Mouse (Mus musculus) gastrocnemius, adult 8-10 months (tissue): Measurements from ENCODE around the gene Synpo2. TPM values are rescaled to one million over a fixed set of nuclear protein-coding genes. Genes with fewer than 3 reads are reported as not detected.
"Not testable (repeated sequence)": the region's sequence is repeated elsewhere in the genome, so short reads cannot be mapped to it uniquely, and the experiment has no call there.

Experiments used
- DNase-seq, 2 experiments: peaks; one replicate each; pipeline ENCODE4 v3.0.0; 2022; ENCODE audit warnings: low spot score in 2 of 2
- total RNA-seq, 4 experiments: library from RNA; stranded (reverse); gene quantifications; 2 replicates each; pipeline ENCODE4 v1.2.4; 2022

The Synpo2 gene
- total RNA-seq, 4 experiments from 2014 or later, result 229 to 273 (median 251) TPM

DNA sequence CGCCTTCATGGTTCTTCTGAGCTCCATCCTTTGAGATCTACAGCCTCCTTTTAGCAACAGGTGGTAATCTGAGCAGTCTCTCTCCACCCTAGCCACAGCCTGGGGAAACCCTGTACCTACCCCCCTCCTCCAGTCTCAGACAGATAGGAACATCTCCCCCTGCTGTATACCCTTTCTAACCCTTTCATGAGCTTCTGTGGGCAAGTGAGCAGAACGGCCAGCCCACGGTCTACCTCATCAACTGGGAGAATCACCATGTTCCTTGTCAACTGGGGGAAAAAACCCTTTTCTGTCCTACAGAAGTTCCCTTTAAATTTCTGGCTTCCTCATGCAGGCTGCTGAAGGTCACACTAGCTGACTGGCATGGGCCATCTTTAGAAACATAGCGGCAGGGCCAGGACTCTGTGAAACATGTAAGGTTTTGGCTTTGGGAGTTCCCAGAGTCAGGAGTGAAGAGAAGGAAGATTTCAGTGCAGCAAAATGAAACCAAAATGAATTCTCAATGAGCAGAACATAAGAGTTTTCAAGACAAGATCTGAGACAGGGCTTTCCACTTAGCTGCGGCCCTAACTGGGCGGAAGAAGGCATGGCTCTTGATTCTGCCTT is 104.7 kb downstream of the Synpo2 start:
- DNase-seq, result no peak

DNA sequence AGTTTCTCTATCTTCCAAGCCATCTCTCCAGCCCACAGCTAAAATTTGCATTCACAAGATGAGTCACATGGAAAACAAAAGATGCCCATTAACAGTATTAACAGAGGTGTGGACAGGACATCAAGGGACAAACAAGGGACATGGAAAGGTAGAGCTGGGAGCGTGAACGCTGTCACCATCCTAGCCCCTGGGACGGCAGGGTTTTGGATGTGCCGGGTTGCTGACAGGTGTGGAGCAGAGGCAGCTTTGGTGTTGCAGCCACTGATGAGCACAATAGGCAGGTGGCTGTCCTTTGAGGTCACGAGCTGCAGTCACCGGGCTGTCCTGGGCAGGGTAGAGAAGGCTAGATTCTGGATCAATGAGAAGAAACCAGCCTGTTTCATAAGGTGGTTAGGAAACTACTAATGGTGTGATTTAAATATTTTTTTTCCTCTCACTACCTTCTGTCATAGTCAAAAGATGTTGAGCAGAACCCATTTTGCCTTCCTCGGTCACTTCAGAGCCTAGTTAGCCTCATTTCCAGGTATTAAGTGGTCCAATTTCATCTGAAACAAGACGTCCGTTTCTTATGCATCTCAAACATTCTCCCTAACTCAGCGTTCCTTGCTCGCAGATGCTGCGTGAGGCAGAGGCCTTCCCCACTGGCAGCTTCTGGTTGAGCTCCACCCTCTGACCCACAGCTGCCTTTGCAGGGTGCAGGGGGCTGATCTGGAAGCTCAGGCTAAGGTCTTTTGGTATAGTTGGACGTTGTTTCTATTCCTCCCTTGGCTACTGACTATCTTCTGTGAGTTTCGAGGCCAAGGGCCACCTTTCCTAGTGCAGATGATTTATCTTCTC is 105.4 kb downstream of the Synpo2 start:
- DNase-seq, result no peak

DNA sequence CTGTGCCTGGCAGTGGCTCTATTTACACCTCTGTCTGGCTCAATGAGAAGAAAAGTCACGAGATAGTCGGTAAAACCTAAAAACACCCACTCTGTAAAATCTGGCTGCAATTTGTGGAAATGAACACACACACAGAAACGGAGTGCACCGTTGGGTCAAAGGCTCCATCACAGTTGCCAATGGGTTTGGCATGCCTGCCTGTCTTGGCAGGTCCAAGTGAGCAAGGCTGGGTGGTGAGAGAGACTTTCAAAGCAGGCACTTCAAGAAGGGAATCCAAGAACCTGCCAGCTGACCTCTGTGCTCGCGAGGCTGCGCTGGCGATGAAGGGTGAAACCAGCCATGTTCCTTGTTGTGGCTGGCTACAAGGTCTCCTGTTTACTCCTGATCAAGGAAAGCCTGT is 107.2 kb downstream of the Synpo2 start:
- peak; percentile 83 to 85 for DNase-seq

DNA sequence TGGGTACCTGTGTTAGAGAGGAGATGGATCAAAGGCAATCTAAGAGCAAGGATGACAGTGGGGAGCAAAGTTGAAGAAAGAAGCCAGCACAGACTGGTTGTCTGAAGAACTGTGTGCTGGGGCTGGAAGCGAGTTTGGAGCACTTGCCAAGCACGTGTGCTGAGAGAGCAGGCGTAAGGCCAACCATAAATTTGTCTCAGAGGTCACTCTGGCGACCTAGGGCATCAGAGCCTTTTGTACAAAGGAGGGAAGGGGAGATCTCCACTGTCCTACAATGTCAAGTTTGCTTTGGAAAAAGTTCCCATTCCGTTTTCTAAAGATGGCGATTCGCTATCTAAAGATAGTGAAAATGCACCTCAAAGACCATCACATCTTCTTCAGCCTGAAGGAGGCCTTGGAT is 107.9 kb downstream of the Synpo2 start:
- DNase-seq, result no peak

DNA sequence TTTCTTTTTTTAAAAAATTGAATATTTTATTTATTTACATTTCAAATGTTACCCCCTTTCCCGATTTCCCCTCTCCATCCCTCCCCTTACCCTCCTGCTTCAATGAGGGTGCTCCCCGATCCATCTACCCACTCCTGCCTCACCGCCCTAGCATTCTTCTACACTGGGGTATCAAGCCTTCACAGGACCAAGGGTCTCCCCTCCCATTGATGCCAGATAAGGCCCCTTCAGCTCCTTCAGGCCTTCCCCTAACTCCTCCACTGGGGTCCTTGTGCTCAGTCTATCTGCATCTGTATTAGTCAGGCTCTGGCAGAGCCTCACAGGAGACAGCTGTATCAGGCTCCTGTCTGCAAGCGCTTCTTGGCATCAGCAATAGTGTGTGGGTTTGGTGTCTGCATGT is 109.2 kb downstream of the Synpo2 start:
- DNase-seq, result not testable (repeated sequence)

DNA sequence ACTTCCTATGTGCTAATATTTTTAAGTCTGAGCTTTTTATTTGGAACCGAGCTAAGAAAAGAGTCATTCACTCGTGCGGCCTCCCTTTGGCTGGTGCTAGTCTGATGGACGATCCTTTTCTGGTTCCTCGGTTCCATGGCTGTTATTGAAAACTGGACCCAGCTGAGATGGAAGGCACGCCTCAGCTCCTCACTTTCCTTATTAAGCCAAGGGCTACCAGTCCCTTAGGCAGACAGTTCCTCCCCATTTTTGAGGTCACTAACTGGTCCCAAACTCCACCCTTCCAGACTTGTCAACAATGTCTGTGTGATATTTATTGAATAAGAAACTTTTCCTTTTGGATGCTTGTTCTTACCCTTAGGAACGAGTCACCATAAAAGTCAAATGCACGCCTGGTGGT is 112.1 kb downstream of the Synpo2 start:
- DNase-seq, result no peak

DNA sequence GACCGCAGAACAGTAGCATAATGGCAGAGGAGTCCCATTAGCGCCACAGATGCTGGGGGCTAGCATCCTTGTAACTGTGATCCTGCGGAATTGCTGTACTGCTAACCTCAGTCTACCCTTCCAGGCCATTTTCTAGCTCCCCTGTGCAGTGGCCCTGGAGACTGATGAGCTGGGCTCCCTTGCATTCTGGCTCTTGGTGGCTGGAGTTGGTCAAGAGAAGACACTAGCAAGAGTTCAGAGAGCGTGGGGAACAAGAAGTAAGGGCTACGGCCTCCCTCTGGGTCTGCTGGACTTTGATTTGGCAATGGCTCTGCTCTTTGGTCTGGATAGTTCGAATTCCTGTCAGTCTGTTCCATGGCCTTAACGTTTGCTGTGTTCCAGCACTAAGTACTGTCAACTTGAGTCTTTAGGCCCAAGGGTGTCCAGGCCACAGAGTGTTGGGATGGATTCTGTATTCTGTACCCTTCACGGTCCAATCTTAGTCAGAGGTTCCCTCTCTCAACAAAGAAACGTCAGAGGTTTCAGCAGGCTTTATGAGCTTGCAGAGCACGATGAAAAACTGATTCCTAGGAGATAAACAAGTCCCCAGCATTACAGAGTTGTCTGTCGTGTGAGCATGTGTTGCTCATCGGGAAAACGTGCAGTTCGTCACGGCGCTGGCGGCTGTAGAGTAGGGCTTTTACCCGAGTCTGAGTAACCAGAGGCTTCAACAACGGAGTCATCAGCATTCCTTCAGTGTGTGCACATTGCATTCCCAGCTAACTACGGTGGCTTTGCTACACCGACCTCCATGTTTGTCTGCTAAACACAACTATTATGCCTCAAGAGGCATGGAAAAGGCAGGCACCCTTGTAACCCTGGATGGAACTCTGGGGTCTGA is 113.6 kb downstream of the Synpo2 start:
- no peak for DNase-seq

DNA sequence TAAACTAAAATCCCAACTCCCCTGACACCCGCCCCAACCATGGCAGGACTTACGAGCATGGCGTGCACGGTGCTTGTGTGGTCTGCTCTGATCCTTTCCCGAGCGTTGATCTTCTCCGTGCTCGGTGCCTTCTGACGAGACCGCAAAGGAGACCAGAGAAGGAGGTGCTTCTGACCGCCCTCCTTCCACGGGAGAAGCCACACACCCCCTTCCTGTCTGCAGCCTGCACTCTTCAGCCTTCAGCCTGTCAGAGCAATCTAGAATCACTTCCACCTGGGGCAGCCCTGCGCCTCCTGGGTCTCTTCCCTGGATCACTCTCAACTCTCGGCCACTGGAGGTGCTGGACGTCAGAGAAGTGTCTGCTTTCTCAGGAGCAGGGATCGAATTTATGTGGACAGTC is 119.0 kb downstream of the Synpo2 start:
- peak; percentile 74 to 82 for DNase-seq

DNA sequence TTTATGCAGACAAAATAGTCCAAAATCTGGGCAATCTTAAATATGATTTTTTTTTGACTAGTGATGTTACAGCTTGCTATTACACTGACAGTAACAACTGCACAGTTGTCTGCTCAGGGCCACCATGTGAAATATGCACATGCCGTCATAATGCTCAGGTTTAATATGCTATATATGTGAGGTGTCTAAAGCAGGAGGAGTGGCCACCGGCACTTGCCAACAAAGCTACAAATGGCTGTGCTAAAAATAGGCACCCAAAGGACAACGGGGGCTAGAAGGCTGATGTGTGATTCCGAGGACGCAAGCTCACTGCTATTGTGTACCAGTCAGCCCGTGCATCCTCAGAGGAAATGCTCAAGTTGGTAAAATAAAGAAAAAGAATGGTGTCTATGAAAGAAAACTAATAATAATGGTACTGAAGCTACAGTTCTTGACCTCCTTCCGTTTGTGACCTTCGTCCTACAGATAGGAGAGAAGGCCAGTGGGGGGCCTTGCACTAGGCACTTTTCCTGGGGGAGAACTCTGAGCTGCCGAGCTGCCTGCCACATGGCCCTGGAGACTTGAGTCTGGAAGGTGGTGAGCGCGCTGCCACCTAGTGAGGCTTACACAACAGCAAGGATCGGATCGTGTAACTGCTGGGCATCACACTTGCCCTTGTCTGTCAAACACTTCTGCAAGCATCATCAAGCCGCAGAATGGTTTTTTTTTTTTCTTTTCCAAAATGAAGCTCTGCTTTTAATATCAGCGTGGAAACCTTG is 120.0 kb downstream of the Synpo2 start:
- DNase-seq, result peak; percentile 71 to 85

DNA sequence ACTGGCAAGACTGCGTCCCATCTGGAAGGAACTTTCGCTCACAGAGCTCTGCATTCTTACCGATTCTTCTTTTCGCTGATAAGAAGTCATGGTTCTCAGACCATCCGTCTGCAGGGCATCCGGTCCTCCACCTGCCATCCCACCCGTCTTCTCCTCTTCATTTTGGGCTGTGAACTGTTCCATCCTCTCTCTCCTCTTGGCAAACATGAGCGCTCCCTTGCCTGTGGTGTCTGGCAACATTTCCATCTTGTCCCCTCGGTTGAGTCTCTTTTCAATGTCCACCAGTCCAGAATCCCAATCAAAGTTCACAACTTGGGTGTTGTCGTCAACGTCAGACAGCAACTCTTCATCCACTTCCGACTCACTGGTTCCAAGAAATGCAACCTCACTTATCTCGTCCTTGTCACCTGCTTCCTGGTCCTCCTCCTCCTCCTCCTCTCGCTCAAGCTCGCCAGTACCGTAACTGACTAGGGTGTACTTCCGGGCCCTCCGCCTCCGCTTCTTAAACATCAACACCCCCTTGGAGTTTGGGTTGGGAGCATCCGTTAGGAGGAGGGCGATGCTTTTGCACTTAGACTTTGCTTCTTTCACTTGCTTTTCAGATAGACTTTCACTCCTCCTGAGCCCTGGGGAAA is 121.8 kb downstream of the Synpo2 start:
- DNase-seq, result no peak

DNA sequence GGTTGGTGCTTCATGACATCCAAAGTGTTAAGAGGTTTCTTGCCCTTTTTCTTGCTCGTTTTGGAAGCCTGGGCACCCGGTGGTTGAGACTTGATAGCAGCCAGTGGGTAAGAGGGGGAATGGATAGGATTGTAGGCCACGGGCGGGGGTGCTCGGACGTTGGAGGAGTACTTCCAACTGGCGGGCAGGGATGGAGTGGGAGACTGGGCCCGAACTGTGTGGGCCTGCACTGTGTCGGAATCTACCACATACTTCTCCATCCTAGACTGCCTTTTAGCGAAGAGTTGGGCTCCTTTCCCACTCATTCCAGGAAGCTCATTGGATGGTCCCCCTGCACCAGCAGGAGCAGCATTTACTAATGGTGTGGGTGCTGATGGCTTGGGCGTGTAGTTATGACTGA is 123.2 kb downstream of the Synpo2 start:
- DNase-seq, result no peak

DNA sequence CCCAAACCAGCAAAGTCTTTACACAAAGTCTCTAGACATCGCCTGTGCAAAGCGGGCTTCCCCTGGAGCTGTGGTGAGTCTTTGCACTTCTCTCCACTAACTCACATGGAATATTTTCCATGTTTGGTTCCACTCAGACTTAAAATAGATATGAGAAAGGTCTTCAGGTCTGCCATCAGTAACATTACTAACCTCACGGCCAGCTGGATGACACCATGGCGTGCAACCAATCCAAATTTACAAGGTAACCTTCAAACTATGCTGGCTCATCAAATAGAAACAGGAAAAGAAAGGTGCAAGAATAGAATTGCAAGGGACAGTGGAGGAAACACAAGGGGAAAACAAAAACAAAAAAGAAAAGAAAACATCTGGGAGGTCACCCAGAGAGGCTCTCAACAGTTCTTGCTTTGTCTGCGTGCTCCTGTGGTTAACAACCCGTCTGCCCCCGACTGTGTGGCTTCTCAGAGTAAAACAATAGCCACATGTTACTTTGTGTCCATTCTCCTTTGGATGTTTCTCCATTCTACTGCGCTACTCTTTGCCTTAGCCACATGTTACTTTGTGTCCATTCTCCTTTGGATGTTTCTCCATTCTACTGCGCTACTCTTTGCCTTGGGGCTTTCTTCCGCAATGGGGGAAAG is 124.8 kb downstream of the Synpo2 start:
- no peak for DNase-seq

DNA sequence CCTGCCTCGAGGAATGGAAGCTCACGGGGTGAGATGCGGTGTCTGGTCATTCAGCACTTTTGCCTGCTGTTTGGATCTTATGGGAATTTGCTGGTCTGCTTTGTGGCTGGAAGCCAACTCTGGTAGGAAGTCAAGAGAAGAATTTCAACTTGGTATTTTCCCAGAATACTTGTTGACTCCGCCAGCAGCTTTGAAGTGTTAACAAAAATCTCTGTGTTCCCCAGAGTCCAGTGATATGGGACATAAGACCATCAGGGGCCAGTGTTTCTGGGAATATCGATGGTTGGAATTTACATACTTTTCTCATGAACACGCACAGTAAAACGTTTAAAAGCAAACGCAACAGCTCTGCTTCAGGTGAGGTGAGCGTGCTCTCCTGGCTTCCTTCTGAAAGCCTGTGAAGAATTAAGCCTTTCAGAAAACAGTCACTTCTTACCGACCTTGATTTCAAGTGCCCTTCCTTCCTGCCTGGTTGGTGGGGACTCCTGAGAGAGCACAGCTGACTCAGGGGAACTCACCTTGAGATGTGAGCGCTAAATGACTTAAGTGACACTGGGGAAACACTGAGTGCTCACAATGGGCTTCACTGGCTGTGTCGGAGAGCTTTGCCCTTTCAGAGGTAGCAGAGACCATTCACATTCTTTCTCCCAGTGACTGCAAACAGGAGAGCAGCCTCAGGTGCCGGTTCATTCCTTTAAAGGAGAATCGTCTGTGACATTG is 128.0 kb downstream of the Synpo2 start:
- no peak for DNase-seq

DNA sequence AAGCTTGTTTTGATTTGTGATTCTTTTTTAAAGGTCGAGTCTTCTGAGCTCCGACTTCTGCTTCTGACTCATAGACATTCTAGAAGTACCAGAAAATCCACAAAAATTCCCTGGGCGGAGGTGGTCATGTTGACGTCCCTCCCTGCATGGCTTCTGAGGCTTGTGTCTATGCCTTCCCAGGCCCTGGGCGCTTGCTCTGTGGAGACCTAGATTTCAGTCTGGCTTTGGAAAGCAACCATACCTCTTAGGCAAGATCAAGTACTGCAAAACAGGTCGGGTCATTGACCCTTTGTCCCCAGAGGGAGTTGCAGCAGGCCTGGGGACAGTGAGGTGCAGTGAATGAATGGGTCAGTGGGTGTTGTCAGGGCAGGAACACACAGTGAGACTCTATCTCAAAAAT is 131.6 kb downstream of the Synpo2 start:
- no peak for DNase-seq

DNA sequence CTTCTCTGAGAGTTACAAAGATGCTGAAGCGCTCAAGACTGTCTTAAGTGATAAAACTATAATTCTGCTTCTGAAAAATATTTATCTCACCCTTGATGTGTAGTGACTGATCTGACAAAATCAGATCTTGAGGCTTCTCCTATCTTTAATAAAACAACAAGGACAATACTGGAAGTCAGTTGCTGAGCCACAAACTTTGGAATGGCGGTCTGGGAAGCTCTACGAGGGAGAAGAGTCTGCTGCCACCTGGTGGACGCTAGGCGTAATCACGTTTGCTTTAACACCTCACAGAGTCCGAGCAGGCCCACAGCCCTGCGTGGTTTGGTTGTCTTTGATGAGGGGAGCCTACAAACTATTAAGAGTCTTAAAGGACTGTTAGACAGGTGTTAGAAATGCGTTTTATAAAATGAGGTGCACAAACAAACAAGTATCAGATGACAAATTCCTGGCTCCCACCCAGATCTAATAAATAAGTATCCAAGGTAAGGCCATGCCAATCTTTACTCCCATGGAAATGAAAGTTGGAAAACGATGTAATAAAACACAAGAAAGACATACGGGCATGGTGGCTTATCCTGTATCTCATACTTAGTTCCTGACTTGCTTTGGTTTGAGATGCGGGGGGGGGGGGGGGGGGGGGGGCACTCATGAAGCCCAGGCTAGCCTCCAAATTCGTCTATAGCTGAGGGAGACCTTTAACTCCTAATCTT is 132.6 kb downstream of the Synpo2 start:
- peak in 1 of 2 experiments; percentile 65 for DNase-seq

DNA sequence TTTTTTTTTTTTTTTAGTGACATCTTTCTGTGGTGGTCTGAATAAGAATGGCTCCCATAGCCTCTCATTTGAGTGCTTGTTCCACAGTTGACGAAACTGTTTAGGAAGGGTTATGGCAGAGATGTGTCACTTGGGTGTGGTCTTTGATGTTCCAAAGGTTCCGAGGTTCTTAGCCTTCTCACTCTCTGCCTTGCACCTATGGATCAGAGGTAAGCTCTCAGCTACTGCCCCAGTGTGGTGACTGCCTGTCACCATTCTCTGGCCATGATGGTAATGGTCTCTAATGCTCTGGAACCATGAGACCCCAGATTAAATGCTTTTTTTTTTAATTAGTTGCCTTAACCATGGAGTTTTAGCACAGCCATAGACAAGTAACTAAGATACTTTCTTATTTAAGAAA is 134.2 kb downstream of the Synpo2 start:
- no peak for DNase-seq

DNA sequence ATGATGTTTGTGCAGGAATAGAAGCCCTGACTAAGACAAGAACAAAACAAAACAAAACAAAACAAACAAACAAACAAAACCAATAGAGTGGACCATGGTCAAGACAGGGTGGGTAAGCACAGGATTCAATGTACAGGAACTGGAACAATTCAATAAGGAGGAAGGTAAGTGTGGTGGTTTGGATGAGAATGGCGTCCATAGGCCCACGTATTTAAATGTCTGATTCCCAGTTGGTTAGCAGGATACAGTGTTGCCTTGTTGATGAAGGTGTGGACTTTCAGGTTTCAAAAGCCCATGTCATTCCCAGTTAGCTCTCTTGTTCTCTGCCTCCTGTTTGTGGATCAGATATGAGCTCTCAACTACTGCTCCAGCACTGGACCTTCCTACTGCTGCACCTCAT is 140.8 kb downstream of the Synpo2 start:
- no peak for DNase-seq

DNA sequence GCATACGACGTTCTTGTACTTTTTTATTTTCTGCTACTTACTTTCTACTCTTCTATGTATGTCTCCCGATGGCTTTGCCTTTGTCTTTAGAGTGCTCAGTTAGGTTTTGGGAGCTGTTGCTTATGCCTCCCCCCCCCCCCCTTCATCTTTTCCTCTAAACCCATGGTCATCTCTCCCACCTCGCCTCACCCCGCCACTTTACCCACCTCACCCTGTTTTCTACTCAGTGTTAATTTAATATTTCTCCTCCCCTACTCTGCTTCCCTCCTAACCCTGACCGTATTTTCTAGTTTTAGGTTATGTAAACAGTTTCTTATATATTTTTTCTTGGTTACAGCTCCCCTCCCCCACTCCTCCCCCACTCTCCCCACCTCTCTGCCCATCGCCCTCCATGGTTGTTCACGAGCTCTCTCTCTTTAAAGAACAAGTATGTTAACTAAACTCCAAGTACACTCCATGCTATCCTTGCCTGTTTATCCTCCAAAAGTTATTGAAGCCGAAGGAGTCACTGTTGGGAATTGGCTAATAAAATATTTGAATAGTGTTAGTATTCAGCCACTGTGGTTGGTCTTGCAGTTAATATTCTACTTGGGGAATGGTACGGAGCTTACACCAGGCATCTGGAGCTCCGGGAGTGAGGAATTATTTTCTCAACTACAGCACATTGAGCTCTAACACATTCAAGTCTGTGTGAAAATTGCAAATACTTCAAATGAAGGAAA is 142.1 kb downstream of the Synpo2 start:
- DNase-seq, result no peak
